Mouse (Mus musculus): ENCODE data around the gene Gm20388. TPM values are rescaled to one million over a fixed set of nuclear protein-coding genes. Genes with fewer than 3 reads are reported as not detected.

The Gm20388 gene
- total and polyA plus RNA-seq, 3 experiments: 0.02 to 0.05 TPM; not detected in 1

- TF ChIP-seq POLR2AphosphoS5 (IDR thresholded peaks at IDR 0.05; ENCODE audit: insufficient replicate concordance, low read depth, low read length): no peak
- TF ChIP-seq GATA2 (IDR thresholded peaks at IDR 0.05; ENCODE audit: borderline replicate concordance, low read depth, low read length): no peak
- TF ChIP-seq TAL1 (conservative IDR thresholded peaks at IDR 0.05; ENCODE audit: low read depth, low read length): no peak
- TF ChIP-seq GATA1 (IDR thresholded peaks at IDR 0.05; ENCODE audit: borderline replicate concordance, low read length): no peak
- no peak for TF ChIP-seq CTCF (IDR thresholded peaks at IDR 0.05; ENCODE audit: low read depth, low read length)
- Histone ChIP-seq H3K4me3 (ENCODE audit: low read depth, low read length) (no peak overlapping the region), H3K36me3 (replicated peaks) (peaks cover 49% of the 10 kb centered on the region), H3K27me3 (ENCODE audit: insufficient read depth, low read length) (peaks cover 36% of the 10 kb centered on the region; the same call in 1 of the 2 replicates), H3K4me1 (ENCODE audit: insufficient read depth, low read depth, low read length) (peaks cover 59% of the 10 kb centered on the region), H3K9me3 (replicated peaks) (no peaks in the 10 kb centered on the region)
- DNase-seq (ENCODE audit: low spot score) (no peak), ATAC-seq (ENCODE audit: extremely low read depth, insufficient number of reproducible peaks, low FRiP score, poor library complexity, severe bottlenecking) (no peak)
Observed at GRCm38 (mm10) chr8:120525832-120526231, 615.2 kb downstream of the Gm20388 start.

- ATAC-seq (ENCODE audit: extremely low read depth, insufficient number of reproducible peaks, low FRiP score, poor library complexity, severe bottlenecking) (no peak), DNase-seq (ENCODE audit: low spot score) (no peak)
- Histone ChIP-seq H3K36me3 (replicated peaks) (peaks cover 49% of the 10 kb centered on the region), H3K27me3 (ENCODE audit: insufficient read depth, low read length) (peaks cover 38% of the 10 kb centered on the region; the same call in 1 of the 2 replicates), H3K9me3 (replicated peaks) (no peaks in the 10 kb centered on the region), H3K4me1 (ENCODE audit: insufficient read depth, low read depth, low read length) (peaks cover 66% of the 10 kb centered on the region), H3K4me3 (ENCODE audit: low read depth, low read length) (no peak overlapping the region)
- TF ChIP-seq POLR2AphosphoS5 (IDR thresholded peaks at IDR 0.05; ENCODE audit: insufficient replicate concordance, low read depth, low read length) (no peak), GATA1 (IDR thresholded peaks at IDR 0.05; ENCODE audit: borderline replicate concordance, low read length) (no peak), TAL1 (conservative IDR thresholded peaks at IDR 0.05; ENCODE audit: low read depth, low read length) (no peak), CTCF (IDR thresholded peaks at IDR 0.05; ENCODE audit: low read depth, low read length) (no peak), GATA2 (IDR thresholded peaks at IDR 0.05; ENCODE audit: borderline replicate concordance, low read depth, low read length) (no peak)
Observed at GRCm38 (mm10) chr8:120526577-120526976, 615.9 kb downstream of the Gm20388 start.

- Histone ChIP-seq H3K36me3 (replicated peaks) (peaks cover 33% of the 10 kb centered on the region), H3K27me3 (ENCODE audit: insufficient read depth, low read length) (peaks cover 47% of the 10 kb centered on the region; the same call in 1 of the 2 replicates), H3K4me3 (ENCODE audit: low read depth, low read length) (peak overlapping the region; percentile 29; the same call in 1 of the 2 replicates), H3K4me1 (ENCODE audit: insufficient read depth, low read depth, low read length) (peaks cover 82% of the 10 kb centered on the region), H3K9me3 (replicated peaks) (no peaks in the 10 kb centered on the region)
- no peak for TF ChIP-seq POLR2AphosphoS5 (IDR thresholded peaks at IDR 0.05; ENCODE audit: insufficient replicate concordance, low read depth, low read length)
- TF ChIP-seq GATA1 (IDR thresholded peaks at IDR 0.05; ENCODE audit: borderline replicate concordance, low read length): no peak
- no peak for TF ChIP-seq CTCF (IDR thresholded peaks at IDR 0.05; ENCODE audit: low read depth, low read length)
- ATAC-seq (ENCODE audit: extremely low read depth, insufficient number of reproducible peaks, low FRiP score, poor library complexity, severe bottlenecking): no peak
- DNase-seq (ENCODE audit: low spot score): no peak
Observed at GRCm38 (mm10) chr8:120528332-120528731, 617.7 kb downstream of the Gm20388 start.

DNA sequence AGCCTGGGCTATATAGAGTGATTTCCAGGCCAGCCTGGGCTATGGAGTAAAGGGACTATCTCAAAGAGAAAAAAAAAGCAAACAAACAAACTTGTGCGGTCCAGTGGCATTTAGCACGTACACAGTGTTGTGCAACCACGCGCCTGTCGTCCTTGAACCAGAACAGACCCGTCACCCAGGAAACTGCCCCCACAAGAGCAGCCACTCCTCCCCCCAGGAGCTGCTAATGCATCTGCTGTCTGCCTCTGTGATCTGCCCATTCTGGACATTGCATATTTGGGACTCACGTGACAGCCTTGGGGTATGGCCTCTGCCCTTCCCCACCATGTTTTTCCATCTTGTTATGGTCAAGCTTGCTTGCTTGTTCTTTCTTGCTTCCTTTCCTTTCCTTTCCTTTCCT is 618.6 kb downstream of the Gm20388 start:
- DNase-seq (ENCODE audit: low spot score) (no peak), ATAC-seq (ENCODE audit: extremely low read depth, insufficient number of reproducible peaks, low FRiP score, poor library complexity, severe bottlenecking) (peak; percentile 32; the same call in 1 of the 2 replicates)
- Histone ChIP-seq H3K4me3 (ENCODE audit: low read depth, low read length) (no peak overlapping the region; the same call in 1 of the 2 replicates), H3K27me3 (ENCODE audit: insufficient read depth, low read length) (peaks cover 52% of the 10 kb centered on the region), H3K4me1 (ENCODE audit: insufficient read depth, low read depth, low read length) (peaks cover 87% of the 10 kb centered on the region), H3K36me3 (replicated peaks) (peaks cover 33% of the 10 kb centered on the region), H3K9me3 (replicated peaks) (no peaks in the 10 kb centered on the region)
- TF ChIP-seq GATA2 (IDR thresholded peaks at IDR 0.05; ENCODE audit: borderline replicate concordance, low read depth, low read length): no peak
- TF ChIP-seq GATA1 (IDR thresholded peaks at IDR 0.05; ENCODE audit: borderline replicate concordance, low read length): no peak
- no peak for TF ChIP-seq TAL1 (conservative IDR thresholded peaks at IDR 0.05; ENCODE audit: low read depth, low read length)
- TF ChIP-seq CTCF (IDR thresholded peaks at IDR 0.05; ENCODE audit: low read depth, low read length): no peak
- TF ChIP-seq POLR2AphosphoS5 (IDR thresholded peaks at IDR 0.05; ENCODE audit: insufficient replicate concordance, low read depth, low read length): no peak

- no peak for ATAC-seq (ENCODE audit: extremely low read depth, insufficient number of reproducible peaks, low FRiP score, poor library complexity, severe bottlenecking)
- peaks cover 33% of the 10 kb centered on the region for H3K36me3 ChIP-seq (replicated peaks)
- H3K27me3 ChIP-seq (ENCODE audit: insufficient read depth, low read length): peaks cover 61% of the 10 kb centered on the region
- H3K9me3 ChIP-seq (replicated peaks): no peaks in the 10 kb centered on the region
- no peak for TF ChIP-seq POLR2AphosphoS5 (IDR thresholded peaks at IDR 0.05; ENCODE audit: insufficient replicate concordance, low read depth, low read length)
- no peak for TF ChIP-seq GATA1 (IDR thresholded peaks at IDR 0.05; ENCODE audit: borderline replicate concordance, low read length)
- no peak for TF ChIP-seq GATA2 (IDR thresholded peaks at IDR 0.05; ENCODE audit: borderline replicate concordance, low read depth, low read length)
- TF ChIP-seq TAL1 (conservative IDR thresholded peaks at IDR 0.05; ENCODE audit: low read depth, low read length): no peak
- no peak for TF ChIP-seq CTCF (IDR thresholded peaks at IDR 0.05; ENCODE audit: low read depth, low read length)
- H3K4me1 ChIP-seq (ENCODE audit: insufficient read depth, low read depth, low read length): peaks cover 87% of the 10 kb centered on the region
- H3K4me3 ChIP-seq (ENCODE audit: low read depth, low read length): no peak overlapping the region
- no peak for DNase-seq (ENCODE audit: low spot score)
Observed at GRCm38 (mm10) chr8:120530954-120531656, 620.5 kb downstream of the Gm20388 start.

DNA sequence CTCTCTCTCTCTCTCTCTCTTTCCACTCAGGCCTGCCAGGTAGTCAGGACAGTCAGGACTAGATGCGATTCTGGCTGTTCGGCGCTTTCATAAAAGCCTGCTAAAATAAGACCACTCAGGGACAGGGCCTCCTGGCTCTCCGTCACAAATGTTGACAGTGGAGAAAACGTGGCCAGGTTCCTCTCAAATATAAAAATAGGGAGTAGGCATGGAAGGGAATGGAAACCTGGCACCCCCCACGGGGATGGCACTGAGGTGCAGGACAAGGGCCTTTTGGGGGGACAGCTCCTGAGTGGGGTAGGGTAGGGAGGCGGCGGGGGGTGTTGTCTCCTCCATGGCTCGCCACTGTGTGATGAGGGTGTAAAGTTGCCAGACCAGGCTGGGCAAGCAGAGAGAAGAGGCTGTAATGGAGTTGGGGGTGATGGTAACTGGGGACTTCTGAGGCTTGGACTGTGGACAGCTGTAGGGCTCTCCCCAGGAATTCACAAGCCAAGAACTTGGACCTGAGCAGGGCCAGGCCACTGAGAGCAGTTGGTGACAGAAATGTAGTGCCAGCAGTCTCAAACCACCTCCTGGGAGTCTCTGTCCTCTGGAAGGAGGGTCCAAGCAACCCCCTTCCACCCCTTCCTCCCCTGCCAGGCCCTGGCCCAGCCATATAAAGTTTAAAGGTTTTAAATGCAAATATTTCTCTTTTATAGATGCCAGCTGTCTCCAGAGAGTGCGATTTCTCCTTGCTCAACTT is 621.3 kb downstream of the Gm20388 start:
- ATAC-seq (ENCODE audit: extremely low read depth, insufficient number of reproducible peaks, low FRiP score, poor library complexity, severe bottlenecking) (no peak), DNase-seq (ENCODE audit: low spot score) (no peak)
- no peaks in the 10 kb centered on the region for H3K9me3 ChIP-seq (replicated peaks)
- H3K27me3 ChIP-seq (ENCODE audit: insufficient read depth, low read length): peaks cover 69% of the 10 kb centered on the region
- H3K4me3 ChIP-seq (ENCODE audit: low read depth, low read length): no peak overlapping the region; the same call in 1 of the 2 replicates
- peaks cover 89% of the 10 kb centered on the region for H3K4me1 ChIP-seq (ENCODE audit: insufficient read depth, low read depth, low read length)
- peaks cover 29% of the 10 kb centered on the region for H3K36me3 ChIP-seq (replicated peaks)
- TF ChIP-seq GATA1 (IDR thresholded peaks at IDR 0.05; ENCODE audit: borderline replicate concordance, low read length) (no peak), GATA2 (IDR thresholded peaks at IDR 0.05; ENCODE audit: borderline replicate concordance, low read depth, low read length) (no peak), CTCF (IDR thresholded peaks at IDR 0.05; ENCODE audit: low read depth, low read length) (no peak), TAL1 (conservative IDR thresholded peaks at IDR 0.05; ENCODE audit: low read depth, low read length) (no peak), POLR2AphosphoS5 (IDR thresholded peaks at IDR 0.05; ENCODE audit: insufficient replicate concordance, low read depth, low read length) (no peak)

Measured in G1E (cell line).